Mouse (Mus musculus) cerebellum, adult 2 months (tissue): ENCODE results near the gene Fam114a1. TPM values are rescaled to one million over a fixed set of nuclear protein-coding genes. Genes with fewer than 3 reads are reported as not detected.

Source experiments
- DNase-seq, 2 experiments: peaks; one replicate each; pipeline ENCODE4 v3.0.0; 2021
- H3K27ac ChIP-seq: fragments of 200-500 bp; 2 replicates; pipeline ENCODE4 v1.5.1; 2012; ENCODE audit warnings: low read length, control low read depth, inconsistent platforms; ENCODE audit not compliant: insufficient read depth
- H3K27me3 ChIP-seq: fragments of 200-500 bp; 2 replicates; pipeline ENCODE4 v1.6.1; 2012; ENCODE audit warnings: inconsistent platforms, mild to moderate bottlenecking, low read length, moderate library complexity; ENCODE audit not compliant: control insufficient read depth, insufficient read depth
- H3K4me1 ChIP-seq: fragments of 200-500 bp; 2 replicates; pipeline ENCODE4 v1.6.1; 2011; ENCODE audit warnings: low read length; ENCODE audit not compliant: control insufficient read depth, insufficient read depth
- H3K4me3 ChIP-seq: fragments of 200-500 bp; replicated peaks from 2 replicates; pipeline ENCODE3; 2011; ENCODE audit warnings: mild to moderate bottlenecking, low read depth, low read length, control low read depth; ENCODE audit not compliant: insufficient read depth
- CTCF ChIP-seq: fragments of 200-500 bp; IDR thresholded peaks from 2 replicates; pipeline ENCODE4 v1.5.1; 2011; ENCODE audit warnings: low read depth, mild to moderate bottlenecking, control low read depth, low read length, moderate library complexity, borderline replicate concordance; ENCODE audit not compliant: insufficient read depth
- POLR2A ChIP-seq: fragments of 200-500 bp; IDR thresholded peaks from 2 replicates; pipeline ENCODE4 v1.6.1; 2011; ENCODE audit warnings: low read length, control low read depth, borderline replicate concordance; ENCODE audit not compliant: insufficient read depth
- WGBS: fragments of 180-500 bp; shearing (Covaris S2); methylation state at CpG from one replicate; pipeline ENCODE4 v1.1.7; 2018; 5-methylcytosine and 5-hydroxymethylcytosine counted together
- polyA plus RNA-seq: library from polyadenylated mRNA; depleted of rRNA; stranded (reverse); fragments of >200 nt; gene quantifications from 2 replicates; pipeline ENCODE4 v1.2.3, GENCODE M21; 2012; rRNA removed

Gene Fam114a1
- polyA plus RNA-seq, 1 experiment: 3.7 TPM

- no peak overlapping the region for H3K4me3 ChIP-seq
- H3K4me1 ChIP-seq: peaks cover 8% of the 10 kb centered on the region; the same call in 1 of the 2 replicates
Observed at GRCm38 (mm10) chr5:65089707-65090106, 119.8 kb downstream of the Fam114a1 start.

GRCm38 (mm10) chr5:65091184-65091858 lies 121.5 kb downstream of the Fam114a1 start:
- TF ChIP-seq CTCF (no peak), POLR2A (no peak)

More at GRCm38 (mm10) chr5:65089707-65090106, 119.8 kb downstream of the Fam114a1 start:
- Histone ChIP-seq H3K27me3 (no peaks in the 10 kb centered on the region), H3K27ac (no peak overlapping the region)
- DNase-seq: no peak
- TF ChIP-seq POLR2A: no peak
- no peak for TF ChIP-seq CTCF
- WGBS: 85% methylated on average over 3 of the region's 3 CpGs

More at GRCm38 (mm10) chr5:65091184-65091858, 121.5 kb downstream of the Fam114a1 start:
- no peaks in the 10 kb centered on the region for H3K27me3 ChIP-seq
- H3K4me3 ChIP-seq: no peak overlapping the region
- WGBS: 93% methylated on average over 11 of the region's 11 CpGs
- no peak overlapping the region for H3K27ac ChIP-seq
- no peak for DNase-seq
- peaks cover 8% of the 10 kb centered on the region; the same call in 1 of the 2 replicates for H3K4me1 ChIP-seq

Other genes with a start within 250 kb of the Fam114a1 start
- 16.4 and 18.6 TPM in 2 replicates for gene Klf3, start 166.7 kb upstream of the Fam114a1 start, polyA plus RNA-seq
- gene Tlr1, start 36.5 kb upstream of the Fam114a1 start, polyA plus RNA-seq: 0.33 and 0.47 TPM in 2 replicates
- gene Tlr6, start 10.0 kb upstream of the Fam114a1 start, polyA plus RNA-seq: 0.13 and 0.21 TPM in 2 replicates
- 0.08 and 0.16 TPM in 2 replicates for gene Tmem156, start 122.1 kb downstream of the Fam114a1 start, polyA plus RNA-seq
- gene Klhl5, start 137.5 kb downstream of the Fam114a1 start, polyA plus RNA-seq: 33.6 and 36.0 TPM in 2 replicates
- gene Wdr19, start 229.6 kb downstream of the Fam114a1 start, polyA plus RNA-seq: 14.3 and 15.4 TPM in 2 replicates